20 mouse cellular contexts compared by ENCODE assay signal in the genomic region with DNA sequence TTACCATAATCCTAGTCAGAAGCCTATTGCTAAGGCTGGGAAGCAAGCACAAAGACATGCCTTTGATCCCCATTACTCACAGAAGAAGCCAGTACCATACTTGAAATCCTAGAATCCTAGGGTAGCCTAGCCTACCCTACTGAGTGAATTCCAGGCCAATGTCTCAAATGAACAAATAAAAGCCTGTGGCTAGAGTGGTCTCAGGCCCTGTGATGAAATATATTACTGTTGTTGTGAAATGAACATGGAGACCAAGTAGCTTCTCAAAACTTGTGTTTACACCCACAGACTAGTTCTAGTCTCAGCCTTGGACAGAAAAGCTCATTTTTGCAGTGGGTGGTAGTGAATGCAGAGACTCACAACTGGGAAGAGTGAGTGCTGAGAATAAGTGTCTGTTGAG. TPM values are rescaled to one million over a fixed set of nuclear protein-coding genes. Genes with fewer than 3 reads are reported as not detected.
"Had no signal": no experiment of that assay in that cellular context is flagged by ENCODE, and none has a peak within 500 bp of the region (broad histone marks: within the 10 kb centered on the region; RNA-seq: fewer than 3 reads in every experiment).

No protein-coding gene starts in this region.

- DNase-seq: cerebellum, adult 8-10 months; cerebellum, adult 9-10 months; cerebellum, adult 9-11 months; cerebellum, postnatal 10 days; cerebellum, postnatal 14 days; cerebellum, postnatal 25 days; forebrain, postnatal 0 days; gastrocnemius, adult 2 months; gastrocnemius, postnatal 10 days; gastrocnemius, postnatal 14 days; gastrocnemius, postnatal 25 days; gastrocnemius, postnatal 36 days; heart, adult 11 months; heart, adult 18-20 months; heart, adult 2 months had no signal

- ATAC-seq: forebrain, embryonic 13.5 days; forebrain, embryonic 14.5 days; forebrain, embryonic 15.5 days; forebrain, embryonic 16.5 days; forebrain, postnatal 0 days had no signal

RNA-seq across cellular contexts. Expression of gene Klhl31, which starts 60.0 kb away (rescaled TPM):
- total RNA-seq: common myeloid progenitor, adult 5-6 weeks had no signal
